Mouse (Mus musculus) CD4-positive, CD25-positive, alpha-beta regulatory T cell, adult 4 months (primary cell): Measurements from ENCODE around the gene Nmnat2. TPM values are rescaled to one million over a fixed set of nuclear protein-coding genes. Genes with fewer than 3 reads are reported as not detected.

Experiments used
- polyA plus RNA-seq, 2 experiments: library from polyadenylated mRNA; unstranded; fragments of 100-300 nt; shearing (Covaris generic); gene quantifications; one replicate each; pipeline ENCODE4 v1.2.1; 2017

Gene Nmnat2
- polyA plus RNA-seq, 2 experiments from 2014 or later, result 0.78 to 0.80 TPM

Other genes starting within 250 kb of the Nmnat2 start
- not detected for gene Apobec4, start 204.4 kb upstream of the Nmnat2 start, polyA plus RNA-seq
- under 1 TPM; 0.09 to 0.19 TPM for gene Rgl1, start 188.6 kb upstream of the Nmnat2 start, polyA plus RNA-seq
- 100 to 1,000 TPM; 479 to 556 TPM for gene Arpc5, start 188.5 kb upstream of the Nmnat2 start, polyA plus RNA-seq
- gene Ncf2, start 154.8 kb upstream of the Nmnat2 start, polyA plus RNA-seq, result 1 to 10 TPM; 2.9 to 6.9 TPM
- 10 to 100 TPM; 36.1 to 43.5 TPM for gene Smg7, start 52.3 kb upstream of the Nmnat2 start, polyA plus RNA-seq
- under 1 TPM; 0.35 to 0.50 TPM for gene Lamc2, start 231.5 kb downstream of the Nmnat2 start, polyA plus RNA-seq